Comparison of ENCODE assay signal across 8 mouse cellular contexts in the genomic region with DNA sequence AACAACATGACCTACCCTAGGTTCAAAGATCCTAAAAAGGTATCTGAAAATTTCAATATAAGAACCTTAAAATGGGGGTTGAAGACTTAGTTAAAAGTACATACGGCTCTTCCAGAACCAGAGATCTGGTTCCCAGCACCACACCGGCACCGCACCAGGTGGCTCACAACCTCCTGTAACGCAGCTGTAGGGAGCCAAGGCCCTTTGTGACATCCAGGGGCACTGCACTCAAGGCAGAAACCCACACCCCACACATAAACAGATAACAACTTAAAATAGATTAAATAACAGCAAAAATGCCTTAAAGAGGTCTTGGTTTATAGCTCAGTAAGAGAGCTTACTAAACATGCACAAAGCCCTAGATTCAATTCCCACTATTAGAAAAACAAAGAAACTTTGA. TPM values are rescaled to one million over a fixed set of nuclear protein-coding genes. Genes with fewer than 3 reads are reported as not detected.
A peak's percentile ranks its signal among the peaks of the same experiment; 100 is the strongest.
DNase-seq lines count a peak whose midpoint lies in the region; ATAC-seq and TF ChIP-seq lines count a peak whose summit lies in the region.

No protein-coding gene starts in this region.

- no peak overlapping the region for H3K27ac ChIP-seq in neural tube, embryonic 11.5 days (ENCODE audit: low read depth, low read length)
- H3K27ac ChIP-seq in embryonic facial prominence, embryonic 13.5 days: peak overlapping the region; percentile 44; the same call in 1 of the 2 replicates
- no peak overlapping the region for H3K27ac ChIP-seq in intestine, postnatal 0 days (ENCODE audit: low read depth, low read length)
- H3K27ac ChIP-seq in olfactory bulb, adult 2 months (ENCODE audit: insufficient read depth, low read depth, low read length): no peak overlapping the region

- H3K4me3 ChIP-seq in neural tube, embryonic 11.5 days (ENCODE audit: low read depth, low read length): peak overlapping the region; percentile 49
- peak overlapping the region; percentile 88 for H3K4me3 ChIP-seq in embryonic facial prominence, embryonic 13.5 days
- peak overlapping the region; percentile 7; the same call in 1 of the 2 replicates for H3K4me3 ChIP-seq in intestine, postnatal 0 days (ENCODE audit: low read depth, low read length)
- peak overlapping the region; percentile 38 for H3K4me3 ChIP-seq in olfactory bulb, adult 2 months (ENCODE audit: insufficient read depth, low read depth, low read length)

- H3K36me3 ChIP-seq in neural tube, embryonic 11.5 days (ENCODE audit: control insufficient read depth, insufficient read depth, low read length): peaks cover 4% of the 10 kb centered on the region
- H3K36me3 ChIP-seq in embryonic facial prominence, embryonic 13.5 days: peaks cover 29% of the 10 kb centered on the region
- peaks cover 9% of the 10 kb centered on the region for H3K36me3 ChIP-seq in intestine, postnatal 0 days (ENCODE audit: control insufficient read depth, insufficient read depth)

- peak; percentile 30 for DNase-seq in neural tube, embryonic 11.5 days (ENCODE audit: low spot score)
- no peak for DNase-seq in neural tube, embryonic 10.5 days (ENCODE audit: extremely low spot score, low spot score)
- no peak for DNase-seq in yolk sac, embryonic 10.5 days (ENCODE audit: low spot score)
- no peak for DNase-seq in urinary bladder, postnatal 14 days (ENCODE audit: low spot score)
- DNase-seq in lung, postnatal 4 days: no peak

- peak overlapping the region; percentile 61 for H3K9ac ChIP-seq in neural tube, embryonic 11.5 days (ENCODE audit: low read length)
- peak overlapping the region; percentile 70 for H3K9ac ChIP-seq in embryonic facial prominence, embryonic 13.5 days
- H3K9ac ChIP-seq in intestine, postnatal 0 days (ENCODE audit: low read depth, low read length): no peak overlapping the region

- TF ChIP-seq POLR2A in olfactory bulb, adult 2 months (IDR thresholded peaks at IDR 0.05; ENCODE audit: insufficient read depth, low read depth, low read length): no peak

- peak overlapping the region; percentile 82 for H3K4me2 ChIP-seq in neural tube, embryonic 11.5 days (ENCODE audit: low read depth)
- H3K4me2 ChIP-seq in embryonic facial prominence, embryonic 13.5 days: peak overlapping the region; percentile 83
- peak overlapping the region; percentile 69 for H3K4me2 ChIP-seq in intestine, postnatal 0 days (replicated peaks; ENCODE audit: low read depth)

- TF ChIP-seq CTCF in intestine, postnatal 0 days (IDR thresholded peaks at IDR 0.05; ENCODE audit: low read depth): no peak
- no peak for TF ChIP-seq CTCF in olfactory bulb, adult 2 months (IDR thresholded peaks at IDR 0.05; ENCODE audit: insufficient read depth, low read depth, low read length)

- H3K27me3 ChIP-seq in neural tube, embryonic 11.5 days (ENCODE audit: control insufficient read depth, insufficient read depth, low read length): no peaks in the 10 kb centered on the region
- no peaks in the 10 kb centered on the region for H3K27me3 ChIP-seq in embryonic facial prominence, embryonic 13.5 days
- no peaks in the 10 kb centered on the region for H3K27me3 ChIP-seq in intestine, postnatal 0 days (replicated peaks; ENCODE audit: control insufficient read depth, insufficient read depth, low read length)

- WGBS in neural tube, embryonic 11.5 days: 29% methylated on average over 4 of the region's 4 CpGs
- 7% methylated on average over 4 of the region's 4 CpGs for WGBS in embryonic facial prominence, embryonic 13.5 days
- WGBS in intestine, postnatal 0 days: 27% methylated on average over 4 of the region's 4 CpGs
- 11% methylated on average over 4 of the region's 4 CpGs for WGBS in olfactory bulb, adult 2 months

- H3K4me1 ChIP-seq in neural tube, embryonic 11.5 days (ENCODE audit: control insufficient read depth, insufficient read depth, low read length): peaks cover 9% of the 10 kb centered on the region; the same call in 1 of the 2 replicates
- H3K4me1 ChIP-seq in embryonic facial prominence, embryonic 13.5 days: peaks cover 28% of the 10 kb centered on the region
- 0 out of 2 replicates have a peak, but pooled peaks cover 3% of the 10 kb centered on the region for H3K4me1 ChIP-seq in intestine, postnatal 0 days (replicated peaks; ENCODE audit: control insufficient read depth, insufficient read depth, low read length)
- H3K4me1 ChIP-seq in olfactory bulb, adult 2 months (ENCODE audit: control insufficient read depth, insufficient read depth, low read length): peaks cover 3% of the 10 kb centered on the region; the same call in 1 of the 2 replicates

- no peak for ATAC-seq in neural tube, embryonic 11.5 days (ENCODE audit: insufficient read depth, low FRiP score, low TSS enrichment)
- no peak for ATAC-seq in embryonic facial prominence, embryonic 13.5 days (ENCODE audit: insufficient number of reproducible peaks, insufficient read depth, low FRiP score, low TSS enrichment, low read depth)
- ATAC-seq in intestine, postnatal 0 days: no peak

- H3K9me3 ChIP-seq in neural tube, embryonic 11.5 days (ENCODE audit: control insufficient read depth, low read length): no peaks in the 10 kb centered on the region
- no peaks in the 10 kb centered on the region for H3K9me3 ChIP-seq in embryonic facial prominence, embryonic 13.5 days
- no peaks in the 10 kb centered on the region for H3K9me3 ChIP-seq in intestine, postnatal 0 days (ENCODE audit: control insufficient read depth)

RNA-seq across cellular contexts. Expression of a gene that starts 1.3 kb away (rescaled TPM):
- 137 and 141 TPM in 2 replicates for polyA plus RNA-seq in neural tube, embryonic 11.5 days (2014; fragmentation: Nextera tagmentation; extraction: Ambion mirVana)
- polyA plus RNA-seq in embryonic facial prominence, embryonic 13.5 days (2015; fragmentation: Nextera tagmentation; extraction: Ambion mirVana): 148 and 158 TPM in 2 replicates
- 17.5 and 22.1 TPM in 2 replicates for polyA plus RNA-seq in intestine, postnatal 0 days (2015; fragmentation: Nextera tagmentation; extraction: Ambion mirVana)
- 158 TPM in 1 of 2 replicates, not detected in the other for polyA plus RNA-seq in olfactory bulb, adult 2 months (2012; ENCODE audit: insufficient read depth, insufficient read length, low replicate concordance, missing spikeins)

RNA-seq across cellular contexts. Expression of a gene that starts 27.4 kb away (rescaled TPM):
- 35.4 and 37.6 TPM in 2 replicates for polyA plus RNA-seq in neural tube, embryonic 11.5 days (2014; fragmentation: Nextera tagmentation; extraction: Ambion mirVana)
- polyA plus RNA-seq in embryonic facial prominence, embryonic 13.5 days (2015; fragmentation: Nextera tagmentation; extraction: Ambion mirVana): 23.5 and 23.9 TPM in 2 replicates
- 8.5 and 9.4 TPM in 2 replicates for polyA plus RNA-seq in intestine, postnatal 0 days (2015; fragmentation: Nextera tagmentation; extraction: Ambion mirVana)
- not detected in 2 replicates for polyA plus RNA-seq in olfactory bulb, adult 2 months (2012; ENCODE audit: insufficient read depth, insufficient read length, low replicate concordance, missing spikeins)

RNA-seq across cellular contexts. Expression of a gene that starts 60.0 kb away (rescaled TPM):
- 31.0 and 37.7 TPM in 2 replicates for polyA plus RNA-seq in neural tube, embryonic 11.5 days (2014; fragmentation: Nextera tagmentation; extraction: Ambion mirVana)
- polyA plus RNA-seq in embryonic facial prominence, embryonic 13.5 days (2015; fragmentation: Nextera tagmentation; extraction: Ambion mirVana): 18.2 and 18.7 TPM in 2 replicates
- polyA plus RNA-seq in intestine, postnatal 0 days (2015; fragmentation: Nextera tagmentation; extraction: Ambion mirVana): 5.3 and 5.6 TPM in 2 replicates
- not detected in 2 replicates for polyA plus RNA-seq in olfactory bulb, adult 2 months (2012; ENCODE audit: insufficient read depth, insufficient read length, low replicate concordance, missing spikeins)

Comparison
In these comparisons a context has a peak if more than half of its experiments do, and no peak if none do; other contexts are left out.
1. H3K4me3 ChIP-seq: peak in every context shown above with its lines; median percentile 88 in embryonic facial prominence, embryonic 13.5 days; 49 in neural tube, embryonic 11.5 days; 38 in olfactory bulb, adult 2 months; 7 in intestine, postnatal 0 days.